Comparison of ENCODE assay signal across 9 mouse cellular contexts in genomic region chr13:98016923-98017588, GRCm38 (mm10).
A peak's percentile ranks its signal among the peaks of the same experiment; 100 is the strongest.
DNase-seq lines count a peak whose midpoint lies in the region; ATAC-seq and TF ChIP-seq lines count a peak whose summit lies in the region.
"Had no signal": no experiment of that assay in that cellular context is flagged by ENCODE, and none has a peak within 500 bp of the region (broad histone marks: within the 10 kb centered on the region; RNA-seq: fewer than 3 reads in every experiment).

No protein-coding gene starts in this region.

- H3K36me3 ChIP-seq in forebrain, embryonic 16.5 days (ENCODE audit: control insufficient read depth, insufficient read depth) = no peaks in the 10 kb centered on the region
- no peaks in the 10 kb centered on the region for H3K36me3 ChIP-seq in kidney, embryonic 16.5 days (ENCODE audit: insufficient read depth, low read length)
- no peaks in the 10 kb centered on the region for H3K36me3 ChIP-seq in lung, postnatal 0 days (ENCODE audit: insufficient read depth, low read length)
- H3K36me3 ChIP-seq: G1E had no signal

- H3K4me2 ChIP-seq in forebrain, embryonic 16.5 days (ENCODE audit: low read length) = peak overlapping the region; percentile 81
- peak overlapping the region; percentile 65 for H3K4me2 ChIP-seq in kidney, embryonic 16.5 days (replicated peaks; ENCODE audit: low read depth, low read length)
- peak overlapping the region; percentile 41 for H3K4me2 ChIP-seq in lung, postnatal 0 days (replicated peaks; ENCODE audit: low read depth, low read length)

- peak overlapping the region; percentile 50 for H3K4me3 ChIP-seq in forebrain, embryonic 16.5 days (replicated peaks; ENCODE audit: low read length)
- peak overlapping the region; percentile 51 for H3K4me3 ChIP-seq in kidney, embryonic 16.5 days (ENCODE audit: low read length)
- H3K4me3 ChIP-seq in lung, postnatal 0 days (ENCODE audit: low read depth, low read length) = peak overlapping the region; percentile 33; the same call in 1 of the 2 replicates

- no peak for TF ChIP-seq CTCF in lung, postnatal 0 days (IDR thresholded peaks at IDR 0.05)

- no peak for TF ChIP-seq EP300 in lung, postnatal 0 days (IDR thresholded peaks at IDR 0.05)

- peak; percentile 89 for ATAC-seq in forebrain, embryonic 16.5 days
- ATAC-seq in kidney, embryonic 16.5 days (ENCODE audit: low FRiP score, low TSS enrichment) = peak; percentile 49
- ATAC-seq in lung, postnatal 0 days = peak; percentile 56

- peak overlapping the region; percentile 61; the same call in 1 of the 2 replicates for H3K9ac ChIP-seq in forebrain, embryonic 16.5 days (replicated peaks; ENCODE audit: low read depth, low read length)
- H3K9ac ChIP-seq in kidney, embryonic 16.5 days (replicated peaks; ENCODE audit: low read length) = peak overlapping the region; percentile 55
- H3K9ac ChIP-seq in lung, postnatal 0 days (replicated peaks; ENCODE audit: low read depth) = no peak overlapping the region

- H3K9me3 ChIP-seq in forebrain, embryonic 16.5 days (ENCODE audit: control insufficient read depth, low read length) = no peaks in the 10 kb centered on the region
- H3K9me3 ChIP-seq in kidney, embryonic 16.5 days (ENCODE audit: low read length) = no peaks in the 10 kb centered on the region
- no peaks in the 10 kb centered on the region for H3K9me3 ChIP-seq in lung, postnatal 0 days (ENCODE audit: low read length)
- H3K9me3 ChIP-seq: G1E had no signal

- H3K27ac ChIP-seq in forebrain, embryonic 16.5 days (ENCODE audit: low read length) = 0 out of 2 replicates have a peak overlapping the region, but pooled peaks have one; percentile 0
- H3K27ac ChIP-seq in kidney, embryonic 16.5 days (ENCODE audit: low read length) = peak overlapping the region; percentile 95
- H3K27ac ChIP-seq in lung, postnatal 0 days (ENCODE audit: low read length) = peak overlapping the region; percentile 22; the same call in 1 of the 2 replicates

- H3K4me1 ChIP-seq in forebrain, embryonic 16.5 days (replicated peaks; ENCODE audit: control insufficient read depth, insufficient read depth, low read length) = peaks cover 11% of the 10 kb centered on the region
- H3K4me1 ChIP-seq in kidney, embryonic 16.5 days (ENCODE audit: insufficient read depth, low read length) = peaks cover 15% of the 10 kb centered on the region
- 0 out of 2 replicates have a peak, but pooled peaks cover 2% of the 10 kb centered on the region for H3K4me1 ChIP-seq in lung, postnatal 0 days (ENCODE audit: insufficient read depth, low read depth, low read length)

- peaks cover 2% of the 10 kb centered on the region; the same call in 1 of the 2 replicates for H3K27me3 ChIP-seq in forebrain, embryonic 16.5 days (replicated peaks; ENCODE audit: control insufficient read depth, insufficient read depth, low read length)
- no peaks in the 10 kb centered on the region for H3K27me3 ChIP-seq in kidney, embryonic 16.5 days (ENCODE audit: insufficient read depth, low read length)
- H3K27me3 ChIP-seq in lung, postnatal 0 days (replicated peaks; ENCODE audit: insufficient read depth, low read length) = no peaks in the 10 kb centered on the region

- peak; percentile 27 to 41 for DNase-seq in layer of hippocampus, postnatal 10 days (ENCODE audit: low spot score in 2 of 2)
- no peak for DNase-seq in layer of hippocampus, adult 11-12 months (ENCODE audit: low spot score)
- DNase-seq in lung, postnatal 0 days (ENCODE audit: low spot score) = peak; percentile 54
- peak; percentile 46 for DNase-seq in telencephalon, adult 2 months (ENCODE audit: low read depth, low spot score)
- no peak for DNase-seq in layer of hippocampus, adult 8-10 months (ENCODE audit: low spot score in 2 of 2)
- no peak for DNase-seq in gastrocnemius, postnatal 25 days

- WGBS in forebrain, embryonic 16.5 days = 12% methylated on average over 12 of the region's 12 CpGs
- 18% methylated on average over 12 of the region's 12 CpGs for WGBS in kidney, embryonic 16.5 days
- WGBS in lung, postnatal 0 days = 40% methylated on average over 12 of the region's 12 CpGs

Comparison
In these comparisons a context has a peak if more than half of its experiments do, and no peak if none do; other contexts are left out.
1. DNase-seq: peak in layer of hippocampus, postnatal 10 days (2 of 2), lung, postnatal 0 days (single experiment) and telencephalon, adult 2 months (single experiment); none in layer of hippocampus, adult 11-12 months (single experiment), layer of hippocampus, adult 8-10 months (0 of 2) and gastrocnemius, postnatal 25 days (single experiment).
2. H3K27ac ChIP-seq: peak in every context shown above with its lines; median percentile 95 in kidney, embryonic 16.5 days; 22 in lung, postnatal 0 days; 0 in forebrain, embryonic 16.5 days.
3. Peak in every context shown above with its lines, with median percentiles within 50 percentile points of each other: ATAC-seq, H3K4me2 ChIP-seq and H3K4me3 ChIP-seq.